Mouse (Mus musculus) heart, embryonic 12.5 days (tissue): ENCODE measurements around the gene Fam69a. TPM values are rescaled to one million over a fixed set of nuclear protein-coding genes. Genes with fewer than 3 reads are reported as not detected.

ENCODE experiments used
- ATAC-seq: fragments of 200-750 bp; cut with Nextera tagmentation; 2 replicates; pipeline ENCODE4 v1.8.0; 2017; ENCODE audit warnings: moderate TSS enrichment, moderate library complexity; ENCODE audit not compliant: insufficient number of reproducible peaks, low FRiP score
- H3K27ac ChIP-seq: fragments of 300-500 bp; sonication (generic); 2 replicates; pipeline ENCODE4 v1.5.1; 2016; ENCODE audit warnings: mild to moderate bottlenecking, moderate library complexity; ENCODE audit not compliant: poor library complexity, severe bottlenecking
- H3K27me3 ChIP-seq: fragments of 300-500 bp; sonication (generic); replicated peaks from 2 replicates; pipeline ENCODE4 v1.6.1; 2016; ENCODE audit warnings: mild to moderate bottlenecking, moderate library complexity
- H3K36me3 ChIP-seq: fragments of 300-500 bp; sonication (generic); 2 replicates; pipeline ENCODE4 v1.6.1; 2016; ENCODE audit warnings: mild to moderate bottlenecking, moderate library complexity
- H3K4me1 ChIP-seq: fragments of 300-500 bp; sonication (generic); replicated peaks from 2 replicates; pipeline ENCODE4 v1.6.1; 2016; ENCODE audit warnings: mild to moderate bottlenecking
- H3K4me2 ChIP-seq: fragments of 300-500 bp; sonication (generic); 2 replicates; pipeline ENCODE4 v1.6.1; 2016; ENCODE audit warnings: mild to moderate bottlenecking, moderate library complexity
- H3K4me3 ChIP-seq: fragments of 300-500 bp; sonication (generic); 2 replicates; pipeline ENCODE4 v1.5.1; 2016; ENCODE audit warnings: mild to moderate bottlenecking
- H3K9ac ChIP-seq: fragments of 300-500 bp; sonication (generic); 2 replicates; pipeline ENCODE4 v1.6.1; 2016; ENCODE audit warnings: mild to moderate bottlenecking, moderate library complexity
- H3K9me3 ChIP-seq: fragments of 300-500 bp; sonication (generic); replicated peaks from 2 replicates; pipeline ENCODE4 v1.6.1; 2016; ENCODE audit warnings: mild to moderate bottlenecking, moderate library complexity
- WGBS: fragments of 180-500 bp; shearing (Covaris S2); methylation state at CpG from one replicate; pipeline ENCODE4 v1.1.7; 2016; 5-methylcytosine and 5-hydroxymethylcytosine counted together
- polyA plus RNA-seq: library from polyadenylated mRNA; unstranded; fragments of >200 nt; fragmentation: Nextera tagmentation; extraction: Ambion mirVana; gene quantifications from 2 replicates; pipeline ENCODE4 v1.2.1, GENCODE M21; 2016

Fam69a gene
- polyA plus RNA-seq, 1 experiment from 2014 or later, result 21.0 TPM

DNA sequence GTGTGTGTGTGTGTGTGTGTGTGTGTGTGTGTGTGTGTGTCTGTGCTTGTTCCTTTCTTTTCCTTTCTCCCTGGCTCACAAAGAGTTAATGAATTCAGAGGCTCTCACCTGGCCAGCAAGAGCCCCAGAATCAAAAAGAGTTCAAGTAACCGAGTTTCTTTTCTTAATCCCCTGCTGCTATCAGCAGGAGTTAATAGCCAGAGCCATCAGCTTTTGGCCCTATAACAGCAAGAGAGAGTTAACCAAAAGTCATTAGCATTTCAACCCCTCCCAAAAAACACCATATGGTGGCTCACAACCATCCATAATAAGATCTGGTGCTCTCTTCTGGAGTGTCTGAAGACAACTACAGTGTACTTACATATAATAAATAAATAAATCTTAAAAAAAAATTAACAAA is 27.3 kb upstream of the Fam69a start:
- H3K27ac ChIP-seq, result no peak overlapping the region
- H3K9me3 ChIP-seq, result no peaks in the 10 kb centered on the region
- H3K4me2 ChIP-seq, result no peak overlapping the region
- no peak overlapping the region for H3K4me3 ChIP-seq
- H3K9ac ChIP-seq, result no peak overlapping the region
- H3K27me3 ChIP-seq, result no peaks in the 10 kb centered on the region
- H3K4me1 ChIP-seq, result peaks cover 9% of the 10 kb centered on the region
- H3K36me3 ChIP-seq, result no peaks in the 10 kb centered on the region
- ATAC-seq, result no peak
- WGBS, result 20% methylated on average over 1 of the region's 1 CpGs

DNA sequence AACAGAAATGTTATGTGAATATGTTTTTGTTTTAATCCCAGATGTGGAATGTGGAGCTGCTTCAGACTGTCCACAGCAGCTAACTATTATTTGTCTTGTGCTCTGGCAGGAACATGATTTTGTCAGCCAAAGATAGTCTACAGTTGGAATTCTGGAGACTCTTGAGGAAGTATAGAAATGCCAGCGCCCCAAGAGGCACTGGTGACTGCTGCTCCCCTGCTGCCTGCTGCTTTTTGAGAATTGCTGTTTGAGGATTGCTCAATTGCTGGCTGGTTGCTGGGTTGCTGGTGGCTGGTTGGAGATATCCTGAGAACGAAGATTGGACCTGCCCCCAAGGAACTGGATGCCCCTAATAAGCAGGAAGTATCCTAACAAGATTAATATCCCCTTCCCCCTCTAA is 22.8 kb upstream of the Fam69a start:
- Histone ChIP-seq H3K4me2 (no peak overlapping the region), H3K27ac (no peak overlapping the region), H3K4me1 (peaks cover 5% of the 10 kb centered on the region), H3K4me3 (no peak overlapping the region), H3K27me3 (no peaks in the 10 kb centered on the region), H3K9me3 (no peaks in the 10 kb centered on the region), H3K9ac (no peak overlapping the region), H3K36me3 (no peaks in the 10 kb centered on the region)
- WGBS, result 37% methylated on average over 2 of the region's 2 CpGs
- ATAC-seq, result no peak

DNA sequence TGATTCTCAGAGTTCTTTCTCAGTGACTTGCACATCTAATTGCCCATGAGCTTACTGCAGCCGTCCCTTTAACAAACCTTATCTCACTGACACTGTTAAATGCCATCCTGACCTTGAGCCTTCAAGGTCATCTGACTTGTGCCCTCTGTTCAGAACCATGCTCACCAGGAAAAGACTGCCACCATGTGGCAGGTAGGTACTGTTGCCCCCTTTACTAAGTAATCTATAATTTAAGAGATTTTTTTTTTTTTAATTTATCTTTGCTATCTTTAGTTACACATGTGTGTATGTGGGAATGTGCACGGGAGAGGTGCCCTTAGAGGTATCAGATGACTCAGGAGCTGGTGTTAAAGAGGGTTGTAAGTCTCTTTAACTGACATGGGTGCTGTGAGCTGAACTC is 18.2 kb upstream of the Fam69a start:
- H3K36me3 ChIP-seq, result no peaks in the 10 kb centered on the region
- WGBS, result 52% methylated on average over 2 of the region's 2 CpGs
- peaks cover 4% of the 10 kb centered on the region; the same call in 1 of the 2 replicates for H3K4me1 ChIP-seq
- no peaks in the 10 kb centered on the region for H3K27me3 ChIP-seq
- H3K9ac ChIP-seq, result no peak overlapping the region
- no peak overlapping the region for H3K4me3 ChIP-seq
- no peak overlapping the region for H3K4me2 ChIP-seq
- ATAC-seq, result no peak
- no peaks in the 10 kb centered on the region for H3K9me3 ChIP-seq
- H3K27ac ChIP-seq, result no peak overlapping the region

DNA sequence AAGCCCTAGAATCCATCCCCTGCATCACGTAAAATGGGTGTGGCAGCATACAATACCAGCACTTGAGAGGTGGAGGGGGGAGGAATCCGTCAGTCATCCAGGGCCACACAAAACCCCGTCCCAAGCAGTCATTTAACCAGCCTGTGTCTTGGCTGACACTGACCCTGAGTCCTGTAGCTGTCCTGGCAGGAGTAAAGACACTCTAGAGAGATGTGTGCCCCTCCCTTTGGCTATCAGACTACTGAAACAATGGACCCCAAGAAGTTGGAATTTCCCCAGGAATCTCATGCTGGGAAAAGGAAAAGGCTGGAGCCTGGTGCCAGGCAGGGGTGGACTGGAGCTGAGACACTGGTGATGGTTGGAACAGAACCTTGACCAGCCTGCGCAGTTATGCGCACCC is 15.8 kb upstream of the Fam69a start:
- H3K9me3 ChIP-seq, result no peaks in the 10 kb centered on the region
- no peak for ATAC-seq
- 67% methylated on average over 5 of the region's 5 CpGs for WGBS
- H3K4me3 ChIP-seq, result no peak overlapping the region
- no peak overlapping the region for H3K27ac ChIP-seq
- no peak overlapping the region for H3K9ac ChIP-seq
- H3K27me3 ChIP-seq, result no peaks in the 10 kb centered on the region
- H3K4me1 ChIP-seq, result peaks cover 5% of the 10 kb centered on the region
- H3K36me3 ChIP-seq, result no peaks in the 10 kb centered on the region
- no peak overlapping the region for H3K4me2 ChIP-seq

DNA sequence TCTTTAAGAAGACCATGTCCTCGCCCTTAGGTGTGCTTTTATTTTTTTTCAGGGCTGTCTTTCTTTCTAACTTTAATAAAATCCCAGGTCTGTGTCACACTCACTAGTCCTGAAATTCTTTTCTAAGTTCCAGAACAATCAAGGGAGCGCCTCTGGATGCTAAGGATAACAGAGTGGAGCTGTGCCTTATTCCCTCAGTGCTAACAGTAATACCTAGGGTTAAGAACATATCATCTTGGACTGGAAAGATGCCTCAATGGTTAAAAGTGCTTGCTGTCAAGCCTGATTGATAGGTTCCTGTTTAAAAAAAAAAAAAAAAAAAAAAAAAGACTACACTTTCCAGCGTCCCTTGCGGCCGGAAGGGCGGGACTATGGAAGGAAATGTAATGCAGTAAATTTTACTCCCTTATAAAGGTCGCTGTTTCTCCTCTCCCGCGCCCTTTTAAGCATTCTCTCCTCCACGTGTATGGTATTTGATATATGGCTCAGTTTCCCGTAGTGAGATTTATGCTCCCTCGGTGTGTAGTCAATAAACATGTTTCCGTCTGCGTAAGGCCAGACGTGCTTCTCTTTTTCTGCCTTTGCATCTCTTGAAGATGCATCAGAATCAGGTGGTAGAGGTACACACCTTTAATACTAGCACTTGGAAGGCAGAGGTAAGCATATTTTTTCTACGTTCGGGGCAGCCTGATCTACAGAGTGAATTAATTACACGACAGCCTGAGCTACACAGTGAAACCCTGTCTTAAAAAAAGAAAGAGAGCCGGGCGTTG is 14.1 kb upstream of the Fam69a start:
- no peak overlapping the region for H3K27ac ChIP-seq
- H3K4me2 ChIP-seq, result peak overlapping the region; percentile 65
- H3K27me3 ChIP-seq, result no peaks in the 10 kb centered on the region
- H3K4me3 ChIP-seq, result peak overlapping the region; percentile 70
- H3K9me3 ChIP-seq, result no peaks in the 10 kb centered on the region
- no peak for ATAC-seq
- H3K4me1 ChIP-seq, result peaks cover 7% of the 10 kb centered on the region
- H3K9ac ChIP-seq, result peak overlapping the region; percentile 73
- WGBS, result 18% methylated on average over 20 of the region's 20 CpGs
- no peaks in the 10 kb centered on the region for H3K36me3 ChIP-seq

DNA sequence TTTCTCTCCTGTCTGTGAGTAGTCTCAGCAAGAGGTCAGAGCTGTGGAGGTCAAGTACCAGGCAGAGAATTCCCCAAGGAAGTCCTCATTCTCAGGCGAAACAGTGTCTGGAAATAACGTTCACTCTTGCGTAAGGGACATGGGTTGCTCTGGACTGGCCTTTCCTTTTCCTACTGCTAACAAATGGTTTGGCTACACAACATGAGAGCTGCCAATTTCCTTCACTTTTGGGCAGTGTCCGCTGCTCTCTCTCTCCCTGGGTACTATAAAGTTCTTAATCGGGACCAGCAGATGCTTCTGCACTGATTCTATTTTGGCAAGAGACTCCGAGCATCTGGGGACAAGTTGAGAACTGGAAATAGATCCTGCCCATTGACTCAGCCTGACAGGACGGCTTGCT is 10.8 kb upstream of the Fam69a start:
- Histone ChIP-seq H3K4me3 (no peak overlapping the region), H3K27ac (no peak overlapping the region), H3K4me1 (peaks cover 7% of the 10 kb centered on the region), H3K27me3 (no peaks in the 10 kb centered on the region), H3K4me2 (no peak overlapping the region; the same call in 1 of the 2 replicates), H3K36me3 (no peaks in the 10 kb centered on the region), H3K9ac (no peak overlapping the region), H3K9me3 (no peaks in the 10 kb centered on the region)
- ATAC-seq, result no peak
- WGBS, result 42% methylated on average over 7 of the region's 7 CpGs

DNA sequence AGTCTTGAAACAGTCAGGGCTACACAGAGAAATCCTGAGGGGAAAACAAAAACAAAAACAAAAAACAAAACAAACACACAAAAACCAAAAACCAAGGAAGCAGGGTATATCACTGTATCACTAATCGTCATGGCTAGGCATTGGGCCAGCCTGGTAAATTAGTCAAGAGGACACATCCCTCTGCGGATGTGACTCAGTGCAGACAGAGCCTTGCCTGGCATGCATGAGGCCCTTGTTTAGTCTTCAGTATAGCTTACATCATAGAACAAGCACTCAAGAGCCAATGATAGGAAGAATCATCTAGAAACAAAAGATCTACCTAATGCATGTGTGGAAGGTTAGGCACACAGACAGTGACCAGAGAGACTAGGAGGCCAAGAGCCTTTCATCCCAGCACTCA is 9.1 kb upstream of the Fam69a start:
- Histone ChIP-seq H3K4me3 (no peak overlapping the region), H3K9me3 (no peaks in the 10 kb centered on the region), H3K9ac (no peak overlapping the region), H3K36me3 (no peaks in the 10 kb centered on the region), H3K27me3 (no peaks in the 10 kb centered on the region), H3K4me2 (no peak overlapping the region), H3K4me1 (peaks cover 7% of the 10 kb centered on the region), H3K27ac (no peak overlapping the region)
- ATAC-seq, result no peak
- WGBS, result 84% methylated on average over 2 of the region's 2 CpGs

GRCm38 (mm10) chr5:107987835-107988251 is 958 bp upstream of the Fam69a start:
- ATAC-seq, result no peak
- Histone ChIP-seq H3K27ac (peak overlapping the region; percentile 84; the same call in 1 of the 2 replicates), H3K4me1 (peaks cover 3% of the 10 kb centered on the region; the same call in 1 of the 2 replicates), H3K9me3 (no peaks in the 10 kb centered on the region), H3K9ac (peak overlapping the region; percentile 9; the same call in 1 of the 2 replicates), H3K4me3 (peak overlapping the region; percentile 90), H3K27me3 (no peaks in the 10 kb centered on the region), H3K4me2 (peak overlapping the region; percentile 83), H3K36me3 (no peaks in the 10 kb centered on the region)
- WGBS, result 21% methylated on average over 5 of the region's 5 CpGs

DNA sequence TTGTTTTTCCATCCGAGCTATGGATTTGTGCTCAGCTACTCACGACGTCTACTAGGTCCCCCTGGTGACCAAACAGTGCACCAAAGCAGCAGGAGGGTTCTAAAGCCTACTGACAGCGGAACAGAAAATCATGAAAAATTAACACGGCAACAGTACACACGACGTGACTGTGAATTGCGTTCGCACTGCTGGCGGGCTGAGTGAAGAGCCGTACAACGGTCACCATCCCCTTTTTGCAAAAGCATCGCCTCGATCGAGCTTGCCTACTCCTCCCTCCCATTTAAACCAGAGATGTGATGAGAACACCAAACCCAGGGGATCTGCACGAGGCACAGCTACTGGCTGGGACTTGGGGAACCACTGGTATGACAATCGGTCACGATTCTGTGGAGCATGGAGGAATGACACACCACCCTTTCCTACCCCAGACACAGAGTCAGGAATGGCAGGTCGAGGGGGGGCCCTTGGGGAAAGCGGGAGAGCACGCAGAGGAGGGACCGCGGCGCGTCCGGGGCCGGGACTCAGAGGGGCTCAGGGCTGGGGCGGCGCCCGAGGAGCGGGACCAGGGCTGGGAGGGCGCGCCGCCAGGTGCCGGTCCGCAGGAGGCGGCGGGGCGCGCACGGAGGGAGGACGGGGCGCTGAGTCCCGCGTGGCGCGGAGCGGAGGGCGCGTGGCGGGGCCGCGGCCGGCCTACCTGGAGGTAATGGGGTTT is 474 bp downstream of the Fam69a start:
- peak overlapping the region; percentile 92 for H3K9ac ChIP-seq
- no peaks in the 10 kb centered on the region for H3K27me3 ChIP-seq
- WGBS, result under 1% methylated on average over 48 of the region's 54 CpGs
- peak overlapping the region; percentile 90 for H3K4me3 ChIP-seq
- H3K27ac ChIP-seq, result peak overlapping the region; percentile 89
- H3K4me1 ChIP-seq, result peaks cover 3% of the 10 kb centered on the region; the same call in 1 of the 2 replicates
- H3K36me3 ChIP-seq, result no peaks in the 10 kb centered on the region
- no peaks in the 10 kb centered on the region for H3K9me3 ChIP-seq
- peak overlapping the region; percentile 83 for H3K4me2 ChIP-seq
- peak; percentile 84 for ATAC-seq

DNA sequence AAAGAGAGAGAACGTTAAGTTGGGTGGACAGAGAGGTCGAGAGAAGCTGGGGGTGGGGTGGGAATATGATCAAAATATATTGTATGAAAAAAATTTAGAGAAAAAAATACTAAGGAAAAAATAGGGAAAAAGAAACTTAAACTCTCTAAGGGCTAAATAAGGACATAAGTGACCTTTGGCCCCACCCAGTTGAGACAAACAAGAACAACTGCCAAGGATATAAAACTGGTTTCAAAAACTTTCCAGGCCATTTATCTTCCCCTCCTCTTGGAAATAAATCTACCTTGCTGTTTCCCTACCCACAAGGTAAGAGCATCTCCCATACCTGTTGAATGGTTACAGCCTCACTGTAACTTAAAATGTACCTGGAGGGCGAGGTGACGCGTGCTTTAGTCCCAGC is 2.9 kb downstream of the Fam69a start:
- Histone ChIP-seq H3K27me3 (no peaks in the 10 kb centered on the region), H3K36me3 (no peaks in the 10 kb centered on the region), H3K4me1 (peaks cover 3% of the 10 kb centered on the region; the same call in 1 of the 2 replicates), H3K4me2 (no peak overlapping the region), H3K27ac (no peak overlapping the region), H3K9ac (no peak overlapping the region), H3K4me3 (no peak overlapping the region), H3K9me3 (no peaks in the 10 kb centered on the region)
- no peak for ATAC-seq
- WGBS, result 89% methylated on average over 5 of the region's 5 CpGs

- H3K4me2 ChIP-seq, result no peak overlapping the region
- H3K27me3 ChIP-seq, result no peaks in the 10 kb centered on the region
- no peak overlapping the region for H3K4me3 ChIP-seq
- H3K36me3 ChIP-seq, result no peaks in the 10 kb centered on the region
- ATAC-seq, result no peak
- WGBS, result 78% methylated on average over 3 of the region's 3 CpGs
- peaks cover 14% of the 10 kb centered on the region for H3K4me1 ChIP-seq
- H3K27ac ChIP-seq, result no peak overlapping the region
- H3K9ac ChIP-seq, result no peak overlapping the region
- H3K9me3 ChIP-seq, result no peaks in the 10 kb centered on the region
Observed at GRCm38 (mm10) chr5:107982016-107982415, 4.9 kb downstream of the Fam69a start.
